In genomic region chr4:46138287-46139222, GRCm38 (mm10) we compare ENCODE assay signal across 8 mouse cellular contexts. TPM values are rescaled to one million over a fixed set of nuclear protein-coding genes. Genes with fewer than 3 reads are reported as not detected.
DNase-seq lines count a peak whose midpoint lies in the region; ATAC-seq and TF ChIP-seq lines count a peak whose summit lies in the region.

Gene Ncbp1 (plus strand): TSS chr4:46138613.
Gene Tstd2 (minus strand): TSS chr4:46138694.

- DNase-seq in MN1 (ENCODE audit: low spot score), result peak; percentile 93
- peak; percentile 90 for DNase-seq in cerebellum, adult 9-10 months
- DNase-seq in hindbrain, embryonic 10.5 days (ENCODE audit: low spot score), result peak; percentile 93
- peak; percentile 89 for DNase-seq in layer of hippocampus, adult 9-11 months
- DNase-seq in lung, postnatal 0 days (ENCODE audit: low spot score), result peak; percentile 94
- DNase-seq in ovary, postnatal 14 days (ENCODE audit: low spot score), result peak; percentile 91
- peak; percentile 94 for DNase-seq in thymus, postnatal 14 days

- ATAC-seq in frontal cortex, adult (ENCODE audit: low TSS enrichment), result peak; percentile 88
- peak; percentile 96 for ATAC-seq in lung, postnatal 0 days

- WGBS in hindbrain, embryonic 10.5 days, result under 1% methylated on average over 90 of the region's 90 CpGs
- WGBS in lung, postnatal 0 days, result under 1% methylated on average over 86 of the region's 90 CpGs

- TF ChIP-seq EP300 in lung, postnatal 0 days (IDR thresholded peaks at IDR 0.05), result no peak

- peaks cover 33% of the 10 kb centered on the region for H3K4me1 ChIP-seq in hindbrain, embryonic 10.5 days (replicated peaks)
- peaks cover 16% of the 10 kb centered on the region; the same call in 1 of the 2 replicates for H3K4me1 ChIP-seq in lung, postnatal 0 days (ENCODE audit: insufficient read depth, low read depth, low read length)

- H3K4me2 ChIP-seq in lung, postnatal 0 days (replicated peaks; ENCODE audit: low read depth, low read length), result peak within 1 kb of the TSS; percentile 87

- peak within 1 kb of the TSS; percentile 94 for H3K4me3 ChIP-seq in hindbrain, embryonic 10.5 days
- peak within 1 kb of the TSS; percentile 83 for H3K4me3 ChIP-seq in lung, postnatal 0 days (ENCODE audit: low read depth, low read length)

- peaks cover 31% of the 10 kb centered on the region for H3K36me3 ChIP-seq in hindbrain, embryonic 10.5 days
- H3K36me3 ChIP-seq in lung, postnatal 0 days (ENCODE audit: insufficient read depth, low read length), result no peaks in the 10 kb centered on the region

- H3K27ac ChIP-seq in hindbrain, embryonic 10.5 days, result peak within 1 kb of the TSS; percentile 97
- H3K27ac ChIP-seq in lung, postnatal 0 days (ENCODE audit: low read length), result peak within 1 kb of the TSS; percentile 99

- peak within 1 kb of the TSS; percentile 90 for H3K9ac ChIP-seq in lung, postnatal 0 days (replicated peaks; ENCODE audit: low read depth)

- peak; percentile 10; the same call in 1 of the 2 replicates for TF ChIP-seq CTCF in lung, postnatal 0 days (IDR thresholded peaks at IDR 0.05)

- H3K9me3 ChIP-seq in hindbrain, embryonic 10.5 days, result no peaks in the 10 kb centered on the region
- H3K9me3 ChIP-seq in lung, postnatal 0 days (ENCODE audit: low read length), result no peaks in the 10 kb centered on the region

- no peaks in the 10 kb centered on the region for H3K27me3 ChIP-seq in hindbrain, embryonic 10.5 days (ENCODE audit: insufficient read depth, poor library complexity, severe bottlenecking)
- H3K27me3 ChIP-seq in lung, postnatal 0 days (replicated peaks; ENCODE audit: insufficient read depth, low read length), result no peaks in the 10 kb centered on the region

RNA-seq across cellular contexts. Expression of gene Ncbp1, which starts in this region (rescaled TPM):
- polyA plus RNA-seq in hindbrain, embryonic 10.5 days (2016; fragmentation: Nextera tagmentation; extraction: Ambion mirVana), result 108 and 123 TPM in 2 replicates
- polyA plus RNA-seq in lung, postnatal 0 days (2015; fragmentation: Nextera tagmentation; extraction: Ambion mirVana), result 21.9 and 23.8 TPM in 2 replicates

RNA-seq across cellular contexts. Expression of gene Tstd2, which starts in this region (rescaled TPM):
- 57.2 and 64.0 TPM in 2 replicates for polyA plus RNA-seq in hindbrain, embryonic 10.5 days (2016; fragmentation: Nextera tagmentation; extraction: Ambion mirVana)
- 16.8 and 19.3 TPM in 2 replicates for polyA plus RNA-seq in lung, postnatal 0 days (2015; fragmentation: Nextera tagmentation; extraction: Ambion mirVana)

Comparison
In these comparisons a context has a peak if more than half of its experiments do, and no peak if none do; other contexts are left out.
1. Peak in every context shown above with its lines: DNase-seq, ATAC-seq, H3K4me3 ChIP-seq and H3K27ac ChIP-seq.